ENCODE assay signal across 14 mouse cellular contexts in the genomic region with DNA sequence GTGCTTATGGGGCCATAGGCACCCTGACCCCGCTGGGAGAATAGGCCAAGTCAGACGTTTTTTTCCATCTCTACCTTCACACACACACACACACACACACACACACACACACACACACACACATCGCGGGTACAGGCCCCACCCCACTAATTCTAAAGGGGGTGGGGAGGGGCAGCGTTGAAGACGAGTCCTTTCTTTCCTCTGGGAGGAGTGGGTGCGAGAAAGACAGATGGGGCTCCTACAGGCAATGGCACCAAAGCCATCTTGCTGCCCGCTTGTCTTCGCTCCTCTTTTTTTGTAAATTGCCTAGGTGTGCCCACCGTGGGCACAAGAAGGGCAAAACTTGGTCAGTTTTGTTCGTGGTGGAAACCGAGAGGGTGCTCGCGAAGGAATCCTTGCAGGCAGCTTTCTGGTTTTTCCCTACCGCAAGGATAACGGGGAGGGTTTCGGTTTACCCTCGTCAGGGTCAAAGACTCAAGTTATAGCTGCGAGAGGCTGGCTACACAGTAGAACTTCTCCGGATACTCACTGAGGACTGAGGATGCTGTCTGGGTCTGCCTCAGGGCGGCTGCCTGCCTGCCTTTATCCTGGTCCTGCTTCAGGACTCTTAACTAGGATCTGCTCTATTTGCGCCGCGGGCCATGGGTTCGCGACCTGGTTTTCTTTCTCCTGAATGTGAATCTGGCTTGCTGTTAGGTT. TPM values are rescaled to one million over a fixed set of nuclear protein-coding genes. Genes with fewer than 3 reads are reported as not detected.
A peak's percentile ranks its signal among the peaks of the same experiment; 100 is the strongest.
DNase-seq lines count a peak whose midpoint lies in the region; ATAC-seq and TF ChIP-seq lines count a peak whose summit lies in the region.
"Had no signal": no experiment of that assay in that cellular context is flagged by ENCODE, and none has a peak within 500 bp of the region (broad histone marks: within the 10 kb centered on the region; RNA-seq: fewer than 3 reads in every experiment).

No protein-coding gene starts in this region.

- peak overlapping the region; percentile 92 for H3K27ac ChIP-seq in hindbrain, embryonic 13.5 days
- peak overlapping the region; percentile 33 for H3K27ac ChIP-seq in midbrain, postnatal 0 days (ENCODE audit: low read depth, low read length)
- H3K27ac ChIP-seq in liver, postnatal 0 days (ENCODE audit: low read depth): no peak overlapping the region
- H3K27ac ChIP-seq: limb, embryonic 12.5 days had no signal

- H3K36me3 ChIP-seq in hindbrain, embryonic 13.5 days: no peaks in the 10 kb centered on the region
- no peaks in the 10 kb centered on the region for H3K36me3 ChIP-seq in midbrain, postnatal 0 days (ENCODE audit: insufficient read depth, low read length)
- H3K36me3 ChIP-seq in liver, postnatal 0 days (replicated peaks; ENCODE audit: insufficient read depth, low read length): no peaks in the 10 kb centered on the region
- H3K36me3 ChIP-seq: limb, embryonic 12.5 days had no signal

- peaks cover 3% of the 10 kb centered on the region; the same call in 1 of the 2 replicates for H3K4me1 ChIP-seq in hindbrain, embryonic 13.5 days (replicated peaks)
- no peaks in the 10 kb centered on the region for H3K4me1 ChIP-seq in midbrain, postnatal 0 days (ENCODE audit: insufficient read depth, low read length)
- H3K4me1 ChIP-seq in liver, postnatal 0 days (ENCODE audit: insufficient read depth): peaks cover 5% of the 10 kb centered on the region; the same call in 1 of the 2 replicates

- peak overlapping the region; percentile 33 for H3K4me3 ChIP-seq in hindbrain, embryonic 13.5 days
- H3K4me3 ChIP-seq in midbrain, postnatal 0 days (ENCODE audit: low read depth, low read length): peak overlapping the region; percentile 13; the same call in 1 of the 2 replicates
- H3K4me3 ChIP-seq in liver, postnatal 0 days (ENCODE audit: low read depth, low read length): no peak overlapping the region
- H3K4me3 ChIP-seq: limb, embryonic 12.5 days had no signal

- peak overlapping the region; percentile 51 for H3K4me2 ChIP-seq in hindbrain, embryonic 13.5 days
- H3K4me2 ChIP-seq in midbrain, postnatal 0 days (ENCODE audit: low read depth, low read length, poor library complexity, severe bottlenecking): peak overlapping the region; percentile 28
- H3K4me2 ChIP-seq in liver, postnatal 0 days (ENCODE audit: low read depth, low read length): no peak overlapping the region
- H3K4me2 ChIP-seq: limb, embryonic 12.5 days had no signal

- TF ChIP-seq EP300 in liver, postnatal 0 days (IDR thresholded peaks at IDR 0.05; ENCODE audit: low read depth): no peak

- 5% methylated on average over 26 of the region's 26 CpGs for WGBS in hindbrain, embryonic 13.5 days
- 17% methylated on average over 26 of the region's 26 CpGs for WGBS in midbrain, postnatal 0 days
- WGBS in liver, postnatal 0 days (ENCODE audit: insufficient replicate concordance): 6% methylated on average over 24 of the region's 26 CpGs

- no peak for TF ChIP-seq CTCF in midbrain, postnatal 0 days (IDR thresholded peaks at IDR 0.05)
- no peak for TF ChIP-seq CTCF in liver, postnatal 0 days (IDR thresholded peaks at IDR 0.05; ENCODE audit: low read depth)

- H3K9me3 ChIP-seq in hindbrain, embryonic 13.5 days: no peaks in the 10 kb centered on the region
- H3K9me3 ChIP-seq in midbrain, postnatal 0 days (ENCODE audit: low read length): no peaks in the 10 kb centered on the region
- H3K9me3 ChIP-seq in liver, postnatal 0 days (ENCODE audit: low read length): no peaks in the 10 kb centered on the region
- H3K9me3 ChIP-seq: limb, embryonic 12.5 days had no signal

- ATAC-seq in hindbrain, embryonic 13.5 days (ENCODE audit: low FRiP score): no peak
- no peak for ATAC-seq in midbrain, postnatal 0 days (ENCODE audit: low FRiP score)
- no peak for ATAC-seq in liver, postnatal 0 days

- peak; percentile 54 for DNase-seq in cerebellum, adult 8-10 months
- DNase-seq in cerebellum, postnatal 36 days: peak; percentile 42 to 60
- DNase-seq in midbrain, postnatal 0 days (ENCODE audit: low spot score): peak; percentile 68
- DNase-seq in spleen, postnatal 36 days (ENCODE audit: low spot score in 2 of 2): no peak
- DNase-seq in T-cell, adult 2 months (ENCODE audit: low spot score): no peak
- no peak for DNase-seq in liver, postnatal 0 days
- DNase-seq: adrenal gland, postnatal 25 days; kidney, postnatal 36 days; spleen, adult 18-20 months; thymus, adult 2 months had no signal

- H3K27me3 ChIP-seq in hindbrain, embryonic 13.5 days: peaks cover 84% of the 10 kb centered on the region
- peaks cover 43% of the 10 kb centered on the region for H3K27me3 ChIP-seq in midbrain, postnatal 0 days (ENCODE audit: insufficient read depth, low read length)
- peaks cover 87% of the 10 kb centered on the region for H3K27me3 ChIP-seq in liver, postnatal 0 days (ENCODE audit: insufficient read depth, low read length)

- peak overlapping the region; percentile 72 for H3K9ac ChIP-seq in hindbrain, embryonic 13.5 days
- H3K9ac ChIP-seq in midbrain, postnatal 0 days (replicated peaks; ENCODE audit: low read length, poor library complexity, severe bottlenecking): peak overlapping the region; percentile 42
- H3K9ac ChIP-seq in liver, postnatal 0 days (replicated peaks): no peak overlapping the region
- H3K9ac ChIP-seq: limb, embryonic 12.5 days had no signal

RNA-seq across cellular contexts. Expression of a gene that starts 3.8 kb away (rescaled TPM):
- polyA plus RNA-seq in hindbrain, embryonic 13.5 days (2015; fragmentation: Nextera tagmentation; extraction: Ambion mirVana): 13.7 and 21.3 TPM in 2 replicates
- total RNA-seq in midbrain, postnatal 0 days (2014; rRNA removed): 91.8 and 146 TPM in 2 replicates
- polyA plus RNA-seq in midbrain, postnatal 0 days (2015; fragmentation: Nextera tagmentation; extraction: Ambion mirVana): 4.1 and 8.2 TPM in 2 replicates
- polyA plus RNA-seq in liver, postnatal 0 days (2015; fragmentation: Nextera tagmentation; extraction: Ambion mirVana): not detected in 2 replicates
- total RNA-seq: adrenal gland, postnatal 25 days had no signal
- polyA plus RNA-seq: lung, embryonic 16.5 days had no signal

RNA-seq across cellular contexts. Expression of a gene that starts 7.2 kb away (rescaled TPM):
- 42.7 and 58.2 TPM in 2 replicates for polyA plus RNA-seq in hindbrain, embryonic 13.5 days (2015; fragmentation: Nextera tagmentation; extraction: Ambion mirVana)
- total RNA-seq in midbrain, postnatal 0 days (2014; rRNA removed): 54.7 and 73.4 TPM in 2 replicates
- polyA plus RNA-seq in midbrain, postnatal 0 days (2015; fragmentation: Nextera tagmentation; extraction: Ambion mirVana): 22.2 and 33.5 TPM in 2 replicates
- not detected in 2 replicates for polyA plus RNA-seq in liver, postnatal 0 days (2015; fragmentation: Nextera tagmentation; extraction: Ambion mirVana)
- total RNA-seq: adrenal gland, postnatal 25 days; heart, adult 8-10 months had no signal
- polyA plus RNA-seq: lung, embryonic 16.5 days; thymus, adult 2 months had no signal

Comparison
In these comparisons a context has a peak if more than half of its experiments do, and no peak if none do; other contexts are left out.
1. DNase-seq: peak in cerebellum, adult 8-10 months (single experiment), cerebellum, postnatal 36 days (2 of 2) and midbrain, postnatal 0 days (single experiment); none in spleen, postnatal 36 days (0 of 2), T-cell, adult 2 months (single experiment) and liver, postnatal 0 days (single experiment).
2. RNA of a gene that starts 7.2 kb away (polyA plus RNA-seq): 42.7 to 58.2 TPM in hindbrain, embryonic 13.5 days and 22.2 to 33.5 TPM in midbrain, postnatal 0 days; not detected in liver, postnatal 0 days; every median in the first group is over 10 times any median in the second.